Mouse (Mus musculus) ES-E14 (cell line): ENCODE measurements around the gene Olfr1448. TPM values are rescaled to one million over a fixed set of nuclear protein-coding genes. Genes with fewer than 3 reads are reported as not detected.
A peak's percentile ranks its signal among the peaks of the same experiment; 100 is the strongest.
"Not testable (repeated sequence)": the region's sequence is repeated elsewhere in the genome, so short reads cannot be mapped to it uniquely, and the experiment has no call there.

Source experiments
- DNase-seq: peaks from one replicate; pipeline ENCODE4 v3.0.0-alpha.2; 2013; ENCODE audit warnings: low read depth, low spot score
- H3K27ac ChIP-seq: 2 replicates; pipeline ENCODE4 v1.5.1; 2012; ENCODE audit warnings: low read depth, mild to moderate bottlenecking, low read length, moderate library complexity, mixed read lengths; ENCODE audit not compliant: poor library complexity, insufficient read depth, severe bottlenecking
- H3K36me3 ChIP-seq: 2 replicates; pipeline ENCODE4 v1.6.1; 2012; ENCODE audit warnings: mild to moderate bottlenecking, low read length, moderate library complexity, mixed read lengths; ENCODE audit not compliant: control insufficient read depth, poor library complexity, insufficient read depth, severe bottlenecking
- H3K4me1 ChIP-seq, 2 experiments: fragments of 150-350 bp in 1 of 2; sonication (generic) in 1 of 2; 2 replicates each; pipeline ENCODE4 v1.6.1; 2012; ENCODE audit warnings: low read length in 2 of 2, mild to moderate bottlenecking in 1 of 2, mixed read lengths in 1 of 2; ENCODE audit not compliant: control insufficient read depth in 2 of 2, insufficient read depth in 2 of 2, poor library complexity in 1 of 2
- H3K4me3 ChIP-seq, 2 experiments: fragments of 150-350 bp in 1 of 2; sonication (generic) in 1 of 2; 2 replicates each; pipeline ENCODE4 v1.5.1; 2012; ENCODE audit warnings: low read length in 2 of 2, low read depth in 1 of 2, mild to moderate bottlenecking in 1 of 2, mixed read lengths in 1 of 2; ENCODE audit not compliant: insufficient read depth in 1 of 2, poor library complexity in 1 of 2, severe bottlenecking in 1 of 2
- H3K9ac ChIP-seq: 2 replicates; pipeline ENCODE4 v1.6.1; 2012; ENCODE audit warnings: low read depth, mild to moderate bottlenecking, low read length, mixed read lengths; ENCODE audit not compliant: poor library complexity, insufficient read depth, severe bottlenecking
- H3K9me3 ChIP-seq: fragments of 150-350 bp; sonication (generic); 2 replicates; pipeline ENCODE4 v1.6.1; 2012; ENCODE audit warnings: low read depth, mild to moderate bottlenecking, low read length; ENCODE audit not compliant: control insufficient read depth, insufficient read depth
- CHD2 ChIP-seq: IDR thresholded peaks from 2 replicates; pipeline ENCODE4 v1.6.1; 2014; ENCODE audit warnings: mild to moderate bottlenecking, low read depth, low read length, inconsistent platforms
- HCFC1 ChIP-seq: IDR thresholded peaks from 2 replicates; pipeline ENCODE4 v1.6.1; 2012; ENCODE audit warnings: low read length, inconsistent platforms, borderline replicate concordance; ENCODE audit not compliant: insufficient read depth
- MAFK ChIP-seq: IDR thresholded peaks from 2 replicates; pipeline ENCODE4 v1.6.1; 2014; ENCODE audit warnings: mild to moderate bottlenecking, low read depth, low read length, inconsistent platforms; ENCODE audit not compliant: insufficient read depth
- ZC3H11A ChIP-seq: IDR thresholded peaks from 2 replicates; pipeline ENCODE4 v1.6.1; 2012; ENCODE audit warnings: low read depth, mild to moderate bottlenecking, inconsistent platforms, low read length, borderline replicate concordance
- ZNF384 ChIP-seq: IDR thresholded peaks from 2 replicates; pipeline ENCODE4 v1.6.1; 2012; ENCODE audit warnings: low read depth, low read length, inconsistent platforms
- in situ Hi-C, 2 experiments: fragments of 600-800 bp; cut with MboI; formaldehyde crosslinking; loops; one replicate each; pipeline ENCODE4 v1.15.1; 2025; ENCODE audit warnings: low sequenced_read_pairs in 2 of 2, inconsistent platforms in 1 of 2; ENCODE audit not compliant: unreplicated experiment in 2 of 2
- total RNA-seq: library from RNA; depleted of rRNA; stranded (reverse); fragments of 300-350 nt; gene quantifications from 2 replicates; pipeline ENCODE4 v1.2.3, GENCODE M21; 2012; rRNA removed

Gene Olfr1448
- not detected in 2 replicates for total RNA-seq

DNA sequence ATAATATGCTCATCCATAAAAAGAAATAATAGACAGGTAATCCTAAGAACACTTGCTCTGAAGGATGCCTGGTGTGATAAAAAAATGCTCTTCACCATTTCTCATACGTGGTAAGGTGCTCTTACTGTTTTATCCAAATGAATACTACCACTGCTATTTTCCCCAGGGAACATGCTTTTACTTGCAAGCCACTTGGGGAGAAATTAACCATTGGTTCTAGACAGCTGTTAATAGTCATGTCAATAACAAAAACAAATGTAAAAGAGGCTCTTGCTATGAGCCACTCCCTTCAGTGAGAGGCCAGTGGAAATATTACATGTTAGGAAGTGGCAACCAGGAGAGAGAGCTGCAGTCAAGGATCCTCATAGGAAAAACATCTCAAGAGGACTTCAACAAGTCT lies at the start of gene Olfr1448:
TSS of gene Olfr1448 (minus strand) at position 101 of the 400 bp plus-strand sequence.
- Histone ChIP-seq H3K36me3 (no peaks in the 10 kb centered on the region), H3K9me3 (no peaks in the 10 kb centered on the region), H3K4me1 (no peaks in the 10 kb centered on the region), H3K4me3 (no peak within 1 kb of the TSS), H3K9ac (no peak within 1 kb of the TSS), H3K27ac (no peak within 1 kb of the TSS)
- in situ Hi-C loops: no loop called here
- TF ChIP-seq ZNF384 (no peak), CHD2 (no peak), MAFK (no peak), HCFC1 (no peak), ZC3H11A (no peak)
- DNase-seq: no peak

GRCm38 (mm10) chr19:12970082-12970481 lies 45.9 kb upstream of the Olfr1448 start:
- in situ Hi-C loops, H3K27ac ChIP-seq, H3K4me1 ChIP-seq, H3K9me3 ChIP-seq, H3K9ac ChIP-seq, DNase-seq, H3K4me3 ChIP-seq, H3K36me3 ChIP-seq: not testable (repeated sequence)
- peak; percentile 92 for TF ChIP-seq MAFK

DNA sequence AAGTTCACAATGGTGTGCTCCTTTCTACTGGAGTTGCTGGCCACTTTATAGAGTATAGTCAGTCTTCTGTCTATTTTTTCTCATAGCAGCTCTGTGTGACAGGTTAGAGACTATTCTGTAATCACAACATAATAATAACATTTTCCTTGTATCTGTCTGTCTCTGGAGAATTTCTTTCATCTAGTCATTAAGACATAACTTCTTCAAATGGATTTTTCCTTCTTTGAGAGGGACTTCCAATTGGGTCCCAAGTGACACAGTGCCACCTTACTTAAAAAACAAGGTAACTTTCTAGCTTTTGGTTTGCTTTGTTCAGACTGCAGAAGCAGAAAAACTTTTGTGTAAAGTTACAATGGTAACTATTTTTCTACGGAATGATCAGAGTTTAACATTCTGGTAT lies 25.7 kb upstream of the Olfr1448 start, which contains the start of gene Olfr1450:
TSS of gene Olfr1450 (plus strand) at position 301 of the 400 bp plus-strand sequence.
- no peak for DNase-seq
- in situ Hi-C loops: no loop called here
- H3K27ac ChIP-seq: no peak within 1 kb of the TSS
- H3K9me3 ChIP-seq: no peaks in the 10 kb centered on the region
- no peaks in the 10 kb centered on the region for H3K36me3 ChIP-seq
- no peak for TF ChIP-seq ZC3H11A
- no peak for TF ChIP-seq HCFC1
- no peak for TF ChIP-seq CHD2
- no peak for TF ChIP-seq ZNF384
- TF ChIP-seq MAFK: no peak
- H3K4me3 ChIP-seq: no peak within 1 kb of the TSS
- no peak within 1 kb of the TSS for H3K9ac ChIP-seq
- H3K4me1 ChIP-seq: no peaks in the 10 kb centered on the region

DNA sequence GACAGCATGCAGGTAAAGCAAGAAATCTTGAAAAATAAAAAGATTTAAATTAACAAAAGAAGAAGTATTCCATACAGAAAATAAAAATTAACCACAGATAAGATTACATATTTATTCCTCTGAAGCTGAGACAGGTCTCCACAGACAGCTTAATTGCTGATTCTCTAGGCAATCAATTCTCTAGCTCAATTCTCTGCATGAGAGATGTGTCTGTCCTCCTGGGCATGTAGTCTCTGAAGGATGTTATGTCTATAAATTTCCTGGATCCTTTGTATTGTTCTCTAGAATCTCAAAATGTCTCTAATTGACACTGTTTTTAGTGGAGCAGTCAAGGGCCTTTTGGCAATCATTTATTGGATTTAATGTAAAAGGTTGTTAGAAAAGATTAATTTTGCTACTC lies 6.3 kb upstream of the Olfr1448 start, which contains the start of gene Olfr1449:
TSS of gene Olfr1449 (plus strand) at position 301 of the 400 bp plus-strand sequence.
- in situ Hi-C loops: no loop called here
- no peak within 1 kb of the TSS for H3K9ac ChIP-seq
- no peaks in the 10 kb centered on the region for H3K9me3 ChIP-seq
- no peak for DNase-seq
- no peaks in the 10 kb centered on the region for H3K4me1 ChIP-seq
- no peak for TF ChIP-seq ZC3H11A
- TF ChIP-seq MAFK: no peak
- TF ChIP-seq HCFC1: no peak
- TF ChIP-seq CHD2: no peak
- no peak for TF ChIP-seq ZNF384
- no peak within 1 kb of the TSS for H3K27ac ChIP-seq
- H3K4me3 ChIP-seq: no peak within 1 kb of the TSS
- no peaks in the 10 kb centered on the region for H3K36me3 ChIP-seq

DNA sequence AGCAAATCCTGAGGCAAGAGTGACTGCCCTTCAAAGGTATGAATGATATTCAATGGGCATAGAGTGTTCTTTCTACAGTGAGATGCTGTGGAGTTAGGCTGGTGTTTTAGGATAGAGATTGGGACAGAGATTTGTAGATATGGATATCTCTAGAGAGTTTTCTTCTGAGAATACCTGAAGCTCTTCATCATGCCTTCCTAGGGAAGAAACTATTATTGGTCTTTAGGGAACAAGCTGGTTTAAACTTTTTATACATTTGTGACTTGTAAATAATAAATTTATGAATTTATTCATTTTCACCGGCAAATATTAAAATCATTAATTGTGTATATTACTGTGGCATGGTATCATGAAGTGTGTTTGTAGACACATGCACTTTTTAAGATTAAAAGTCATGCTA lies 20.6 kb downstream of the Olfr1448 start, which contains the start of gene Olfr1447:
TSS of gene Olfr1447 (minus strand) at position 101 of the 400 bp plus-strand sequence.
- H3K36me3 ChIP-seq: no peaks in the 10 kb centered on the region
- no peak within 1 kb of the TSS for H3K9ac ChIP-seq
- H3K9me3 ChIP-seq: no peaks in the 10 kb centered on the region
- H3K4me1 ChIP-seq: no peaks in the 10 kb centered on the region
- TF ChIP-seq ZC3H11A (no peak), CHD2 (no peak), MAFK (no peak), HCFC1 (no peak), ZNF384 (no peak)
- no peak within 1 kb of the TSS for H3K4me3 ChIP-seq
- DNase-seq: no peak
- H3K27ac ChIP-seq: no peak within 1 kb of the TSS
- in situ Hi-C loops: no loop called here
